Mouse (Mus musculus) erythroblast, adult 5-6 weeks (primary cell): ENCODE measurements around the gene Gbe1. TPM values are rescaled to one million over a fixed set of nuclear protein-coding genes. Genes with fewer than 3 reads are reported as not detected.

Source experiments
- ATAC-seq: replicated peaks from 2 replicates; pipeline ENCODE4 v1.8.0; 2016; ENCODE audit warnings: moderate number of reproducible peaks, mild to moderate bottlenecking, moderate TSS enrichment, inconsistent platforms; ENCODE audit not compliant: poor library complexity, low FRiP score, severe bottlenecking
- total RNA-seq, 2 experiments: library from RNA; stranded (forward) in 1 of 2; stranded (reverse) in 1 of 2; fragments of 150-400 nt in 1 of 2; fragments of 200-764, 138-1000 nt in 1 of 2; gene quantifications; 2 replicates each; pipeline versions ENCODE4 v1.2.3 to v1.2.4; 2015 to 2017; ENCODE audit warnings: low replicate concordance in 2 of 2

Gene Gbe1
- total RNA-seq, 2 experiments from 2014 or later = 13.4 to 17.9 TPM

DNA sequence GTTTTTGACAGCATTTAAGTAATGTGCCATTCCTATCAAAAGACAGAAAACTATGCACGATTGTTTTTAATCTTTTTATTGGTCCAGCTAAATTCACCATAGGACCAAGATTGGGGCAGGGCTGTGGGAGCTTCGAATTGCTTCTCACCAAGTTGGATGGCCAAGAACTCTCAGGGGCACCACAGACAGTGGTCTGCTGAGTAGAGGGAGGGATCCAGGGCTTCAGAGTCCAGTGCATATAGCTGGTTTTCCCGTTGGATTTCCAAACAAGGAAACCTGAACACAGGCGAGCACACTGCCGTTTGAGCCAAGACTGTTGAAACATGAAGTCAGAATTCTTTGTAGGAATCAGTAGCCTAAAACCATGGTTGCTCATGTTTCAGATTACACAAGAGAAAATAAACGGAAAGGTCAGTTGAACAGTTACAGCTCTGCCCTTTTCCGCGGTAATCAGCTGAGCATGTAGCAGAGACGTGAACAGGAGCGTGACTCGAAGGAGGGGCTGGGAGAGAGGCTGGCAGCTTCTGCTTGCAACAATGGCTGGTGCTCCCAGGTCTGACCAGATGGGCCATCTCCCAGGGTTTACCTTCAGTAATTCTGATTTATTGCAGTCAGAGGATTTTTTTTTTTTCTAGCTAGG, 38.0 kb downstream of the Gbe1 start:
- no peak for ATAC-seq

DNA sequence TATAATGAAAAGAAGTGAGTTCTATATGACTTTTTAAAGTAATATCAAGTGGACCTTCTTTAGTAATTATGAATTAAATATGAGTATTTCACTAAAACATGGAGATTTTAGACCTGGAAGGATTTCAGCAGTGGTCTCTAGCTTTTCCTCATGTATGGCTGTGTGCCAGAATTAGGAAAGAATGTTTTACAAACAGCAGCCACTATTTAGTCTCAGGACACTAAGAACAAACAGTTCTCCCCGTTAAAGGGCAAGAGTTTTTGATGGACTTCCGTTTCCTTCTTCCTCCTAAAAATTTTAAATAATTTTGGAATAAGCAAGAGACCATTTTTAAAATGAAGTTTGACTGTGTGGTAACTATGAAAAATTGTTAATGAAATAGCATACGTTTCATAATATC, 38.8 kb downstream of the Gbe1 start:
- no peak for ATAC-seq

GRCm38 (mm10) chr16:70353058-70353457, 39.3 kb downstream of the Gbe1 start:
- no peak for ATAC-seq

DNA sequence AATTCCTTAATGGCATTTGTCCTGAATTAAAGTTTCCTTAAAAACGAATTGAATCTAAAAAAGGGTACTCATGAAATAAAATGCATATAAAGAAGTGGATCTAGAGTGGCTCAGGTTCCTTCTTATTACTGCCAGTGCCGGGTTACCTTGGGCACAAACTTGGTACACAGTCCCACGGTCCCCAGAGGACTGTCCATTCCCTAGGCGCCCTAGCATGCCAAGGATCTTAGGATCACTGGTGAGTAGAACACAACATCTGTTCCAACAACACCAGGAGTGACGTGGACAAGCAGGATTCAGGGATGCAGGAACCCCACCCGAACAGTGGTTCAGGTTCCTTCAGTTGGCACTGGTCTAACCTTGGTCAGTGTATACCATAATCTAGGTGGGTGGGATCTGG, 44.6 kb downstream of the Gbe1 start:
- ATAC-seq = no peak

DNA sequence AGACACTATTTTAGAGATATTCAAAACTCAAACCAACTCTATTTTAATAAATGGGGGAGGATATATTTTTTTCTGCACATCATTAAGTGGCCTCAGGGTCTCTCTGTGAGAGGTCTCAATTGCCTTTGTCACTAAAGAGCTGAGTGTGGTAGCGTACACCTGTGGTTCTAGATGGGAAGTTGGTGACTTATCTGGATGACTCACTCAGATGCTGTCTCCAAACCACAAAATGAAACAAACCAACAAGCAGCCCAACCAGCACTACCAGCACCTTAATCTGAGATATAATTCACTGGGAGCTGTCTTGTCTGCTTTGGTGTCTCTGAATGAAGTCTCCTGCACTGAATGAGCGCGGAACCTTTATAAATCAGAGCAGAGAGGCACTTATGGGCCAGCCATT, 51.5 kb downstream of the Gbe1 start:
- no peak for ATAC-seq

- ATAC-seq = no peak
Measured at GRCm38 (mm10) chr16:70381045-70381444, 67.3 kb downstream of the Gbe1 start.

DNA sequence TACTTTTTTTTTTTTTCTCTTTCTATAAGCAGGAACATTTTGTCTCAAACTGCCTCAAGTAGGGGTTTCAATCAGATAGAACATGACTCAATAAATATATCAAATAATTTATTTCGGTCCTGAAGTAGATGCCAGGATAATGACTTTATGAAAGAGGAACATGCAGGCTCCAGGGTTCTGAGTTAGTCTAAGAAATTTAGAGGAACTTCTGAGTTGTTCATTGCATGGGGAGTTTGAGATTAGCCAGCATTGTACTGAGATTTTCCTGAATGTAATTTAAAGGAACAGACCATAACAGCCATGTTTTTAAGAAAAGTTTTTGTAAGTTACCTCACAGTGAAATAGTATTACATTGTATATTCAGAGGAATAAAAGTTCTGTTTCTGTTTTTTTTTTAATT, 71.7 kb downstream of the Gbe1 start:
- no peak for ATAC-seq

- no peak for ATAC-seq
Measured at GRCm38 (mm10) chr16:70387385-70387784, 73.6 kb downstream of the Gbe1 start.

DNA sequence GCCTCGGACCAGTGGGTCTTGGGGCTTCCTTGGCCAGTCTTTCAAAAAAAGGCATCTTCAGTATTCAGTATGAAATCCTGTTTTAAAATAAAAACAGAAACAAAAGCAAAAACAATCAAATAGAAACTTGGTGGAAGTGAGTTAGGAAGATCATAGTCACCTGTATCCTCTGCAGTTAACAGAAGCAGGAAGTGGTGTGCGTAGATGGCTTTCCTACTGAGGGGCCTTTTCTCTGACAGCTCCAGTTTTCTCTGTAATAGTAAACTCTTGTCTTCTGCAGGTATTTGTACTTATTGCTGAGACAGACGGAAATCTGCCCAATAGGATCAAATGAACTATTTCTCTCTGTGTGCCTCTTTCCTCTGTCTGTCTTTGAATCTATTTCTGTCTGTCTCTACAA, 81.5 kb downstream of the Gbe1 start:
- ATAC-seq = no peak

GRCm38 (mm10) chr16:70407780-70408179, 94.0 kb downstream of the Gbe1 start:
- ATAC-seq = no peak

- no peak for ATAC-seq
Measured at GRCm38 (mm10) chr16:70421077-70421476, 107.3 kb downstream of the Gbe1 start.

GRCm38 (mm10) chr16:70449520-70449919, 135.8 kb downstream of the Gbe1 start:
- ATAC-seq = no peak

DNA sequence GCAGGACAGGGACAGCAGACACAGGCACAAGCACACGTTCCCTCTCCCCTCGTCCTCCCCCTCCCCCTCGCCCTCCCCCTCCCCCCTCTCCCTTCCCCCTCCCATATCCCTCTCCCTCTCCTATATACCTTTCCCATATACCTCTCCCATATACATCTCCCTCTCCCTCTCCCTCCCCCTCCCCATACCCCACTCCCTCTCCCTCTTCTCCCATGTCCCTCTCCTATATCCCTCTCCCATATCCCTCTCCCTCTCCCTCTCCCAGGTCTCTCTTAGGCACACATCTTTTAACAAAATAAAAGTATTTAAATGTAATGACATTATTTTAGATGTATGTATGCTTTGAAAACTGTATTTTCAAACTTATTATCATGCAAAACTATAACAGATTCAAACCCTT, 161.8 kb downstream of the Gbe1 start:
- ATAC-seq = no peak

DNA sequence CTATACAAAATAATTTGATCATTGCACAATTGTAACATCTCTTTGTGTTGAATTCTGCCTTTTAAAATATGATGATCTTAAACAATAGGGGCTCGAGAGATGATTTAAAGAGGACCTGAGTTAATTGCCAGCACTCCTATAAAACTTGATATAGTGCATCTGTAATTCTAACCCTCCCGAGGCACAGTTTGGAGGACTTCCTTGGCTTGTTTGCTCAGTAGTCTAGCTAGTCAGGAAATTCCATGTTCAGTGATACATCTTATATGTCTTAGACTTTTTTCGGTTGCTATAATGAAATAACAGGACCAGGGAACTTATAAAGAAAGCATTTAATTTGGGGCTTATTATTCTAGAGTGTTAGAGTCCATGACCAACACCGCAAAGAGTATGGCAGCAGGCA, 162.4 kb downstream of the Gbe1 start:
- ATAC-seq = no peak

GRCm38 (mm10) chr16:70480494-70480893, 166.7 kb downstream of the Gbe1 start:
- no peak for ATAC-seq

DNA sequence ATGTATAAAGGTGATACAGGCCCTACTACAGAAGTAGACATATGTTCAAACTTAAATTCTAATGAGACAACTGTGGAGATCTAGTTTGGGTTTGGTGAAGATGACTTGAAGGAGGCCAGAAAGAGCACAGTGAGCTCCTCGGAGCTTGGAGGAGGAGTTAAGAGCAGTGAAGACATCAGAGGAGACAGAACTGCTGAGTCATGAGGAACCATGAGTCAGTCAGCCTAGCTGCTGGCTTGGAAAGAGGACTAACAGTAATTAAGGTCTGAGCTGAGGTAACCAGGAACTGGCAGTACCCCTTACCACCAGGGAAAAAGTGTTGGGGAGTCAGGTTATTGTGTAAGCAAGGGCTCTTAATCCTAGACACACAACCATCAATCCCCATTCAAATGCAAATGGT, 192.7 kb downstream of the Gbe1 start:
- ATAC-seq = no peak

DNA sequence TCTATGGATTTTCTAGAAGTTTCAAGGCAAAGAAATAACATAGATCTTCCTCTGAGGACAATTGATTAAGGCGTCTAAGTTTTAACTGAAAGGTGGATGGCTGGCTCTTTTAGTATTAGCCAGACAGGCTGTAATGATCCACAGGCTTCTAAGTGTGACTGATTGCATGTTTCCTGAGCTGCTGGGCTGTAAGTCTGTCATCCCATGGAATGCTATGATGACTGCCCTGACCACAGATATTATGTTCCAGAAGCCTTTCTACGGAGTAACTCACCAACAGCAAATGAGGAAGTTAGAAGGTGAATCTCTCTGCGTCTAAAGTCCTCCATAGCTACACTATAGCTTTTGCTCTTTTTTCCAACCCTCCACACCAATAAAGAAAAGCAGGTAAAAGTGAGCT, 197.2 kb downstream of the Gbe1 start:
- ATAC-seq = no peak

DNA sequence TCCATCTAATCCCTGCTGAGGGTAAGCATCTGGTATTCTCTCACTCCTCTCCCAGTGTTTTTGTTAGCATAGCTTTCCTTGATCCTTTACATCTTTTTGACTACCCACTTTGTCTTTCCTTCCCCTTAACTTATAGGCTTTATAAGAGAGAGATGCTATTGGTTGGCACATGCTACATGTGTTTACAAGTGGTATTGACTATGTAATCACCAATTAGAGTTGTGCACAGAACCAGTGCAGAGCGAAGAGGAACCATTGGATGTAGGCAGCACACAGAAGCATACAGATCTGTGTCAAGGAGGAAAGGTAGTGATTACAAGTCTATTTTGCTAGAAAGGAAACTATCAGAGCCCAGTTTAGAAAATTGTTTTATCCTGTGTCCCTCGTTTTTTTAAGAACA, 209.1 kb downstream of the Gbe1 start:
- ATAC-seq = no peak

DNA sequence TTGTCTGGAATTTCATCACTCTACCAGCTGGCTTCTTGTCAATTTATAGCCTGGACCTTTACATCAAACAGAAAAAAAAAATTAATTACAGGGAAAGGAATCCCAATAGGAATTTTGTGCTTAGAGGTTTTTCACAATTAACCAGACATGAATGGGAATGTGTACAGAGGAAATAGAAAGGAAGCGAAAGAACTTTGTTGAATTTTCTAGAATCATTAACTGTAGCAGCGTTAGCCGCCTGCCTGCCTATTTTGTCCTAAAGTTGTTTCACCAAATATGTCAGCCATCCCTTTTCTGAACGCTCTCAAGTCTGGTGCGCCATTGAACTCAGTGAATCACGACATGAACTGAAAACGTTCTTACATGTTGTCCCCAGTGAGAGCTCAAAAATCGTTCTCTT, 209.8 kb downstream of the Gbe1 start:
- ATAC-seq = no peak

DNA sequence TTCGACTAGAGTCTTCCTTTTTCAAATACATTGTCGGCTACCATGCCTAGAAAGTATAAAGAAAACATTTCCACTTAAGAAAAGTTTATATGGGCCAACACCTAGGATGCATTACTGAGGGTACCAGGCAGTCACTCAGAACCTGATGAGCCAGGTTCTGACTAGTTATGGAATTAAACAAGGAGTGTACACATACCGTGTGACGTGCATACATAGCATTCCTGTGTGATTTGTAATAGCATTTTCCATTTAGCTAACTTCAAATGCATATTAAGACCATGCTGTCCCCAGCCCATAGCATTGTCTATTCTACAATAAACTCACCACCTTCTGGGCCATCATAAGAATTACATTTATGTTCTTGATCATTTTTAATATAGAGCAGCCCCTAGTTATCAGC, 210.5 kb downstream of the Gbe1 start:
- no peak for ATAC-seq

GRCm38 (mm10) chr16:70527224-70527623, 213.5 kb downstream of the Gbe1 start:
- ATAC-seq = no peak

DNA sequence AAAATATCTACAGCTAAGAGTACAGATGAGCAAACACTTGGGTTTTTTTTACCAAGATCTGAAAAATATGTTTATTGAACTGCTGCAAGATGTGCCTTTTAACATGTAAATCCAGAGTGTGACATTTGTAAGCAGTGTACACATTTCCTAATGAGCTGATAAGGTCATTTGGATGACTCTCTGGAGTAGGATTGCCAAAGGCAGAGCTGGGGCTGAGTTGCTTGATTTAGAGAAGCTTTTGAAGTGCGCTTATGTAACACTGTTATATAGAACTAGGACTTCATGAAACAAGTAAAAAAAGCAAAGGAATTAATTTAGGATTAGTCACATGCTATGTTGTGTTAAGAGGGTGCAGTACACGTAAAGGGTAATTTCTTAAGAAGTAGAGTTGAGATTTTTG, 221.5 kb downstream of the Gbe1 start:
- no peak for ATAC-seq
